Mouse (Mus musculus) ES-E14 (cell line): ENCODE measurements around the gene Sphk1. TPM values are rescaled to one million over a fixed set of nuclear protein-coding genes. Genes with fewer than 3 reads are reported as not detected.

ENCODE experiments used
- DNase-seq: peaks from one replicate; pipeline ENCODE4 v3.0.0-alpha.2; 2013; ENCODE audit warnings: low read depth, low spot score
- H3K27ac ChIP-seq: 2 replicates; pipeline ENCODE4 v1.5.1; 2012; ENCODE audit warnings: low read depth, mild to moderate bottlenecking, low read length, moderate library complexity, mixed read lengths; ENCODE audit not compliant: poor library complexity, insufficient read depth, severe bottlenecking
- H3K36me3 ChIP-seq: 2 replicates; pipeline ENCODE4 v1.6.1; 2012; ENCODE audit warnings: mild to moderate bottlenecking, low read length, moderate library complexity, mixed read lengths; ENCODE audit not compliant: control insufficient read depth, poor library complexity, insufficient read depth, severe bottlenecking
- H3K4me1 ChIP-seq, 2 experiments: fragments of 150-350 bp in 1 of 2; sonication (generic) in 1 of 2; 2 replicates each; pipeline ENCODE4 v1.6.1; 2012; ENCODE audit warnings: low read length in 2 of 2, mild to moderate bottlenecking in 1 of 2, mixed read lengths in 1 of 2; ENCODE audit not compliant: control insufficient read depth in 2 of 2, insufficient read depth in 2 of 2, poor library complexity in 1 of 2
- H3K4me3 ChIP-seq, 2 experiments: fragments of 150-350 bp in 1 of 2; sonication (generic) in 1 of 2; 2 replicates each; pipeline ENCODE4 v1.5.1; 2012; ENCODE audit warnings: low read length in 2 of 2, low read depth in 1 of 2, mild to moderate bottlenecking in 1 of 2, mixed read lengths in 1 of 2; ENCODE audit not compliant: insufficient read depth in 1 of 2, poor library complexity in 1 of 2, severe bottlenecking in 1 of 2
- H3K9ac ChIP-seq: 2 replicates; pipeline ENCODE4 v1.6.1; 2012; ENCODE audit warnings: low read depth, mild to moderate bottlenecking, low read length, mixed read lengths; ENCODE audit not compliant: poor library complexity, insufficient read depth, severe bottlenecking
- H3K9me3 ChIP-seq: fragments of 150-350 bp; sonication (generic); 2 replicates; pipeline ENCODE4 v1.6.1; 2012; ENCODE audit warnings: low read depth, mild to moderate bottlenecking, low read length; ENCODE audit not compliant: control insufficient read depth, insufficient read depth
- CHD2 ChIP-seq: IDR thresholded peaks from 2 replicates; pipeline ENCODE4 v1.6.1; 2014; ENCODE audit warnings: mild to moderate bottlenecking, low read depth, low read length, inconsistent platforms
- HCFC1 ChIP-seq: IDR thresholded peaks from 2 replicates; pipeline ENCODE4 v1.6.1; 2012; ENCODE audit warnings: low read length, inconsistent platforms, borderline replicate concordance; ENCODE audit not compliant: insufficient read depth
- MAFK ChIP-seq: IDR thresholded peaks from 2 replicates; pipeline ENCODE4 v1.6.1; 2014; ENCODE audit warnings: mild to moderate bottlenecking, low read depth, low read length, inconsistent platforms; ENCODE audit not compliant: insufficient read depth
- ZC3H11A ChIP-seq: IDR thresholded peaks from 2 replicates; pipeline ENCODE4 v1.6.1; 2012; ENCODE audit warnings: low read depth, mild to moderate bottlenecking, inconsistent platforms, low read length, borderline replicate concordance
- ZNF384 ChIP-seq: IDR thresholded peaks from 2 replicates; pipeline ENCODE4 v1.6.1; 2012; ENCODE audit warnings: low read depth, low read length, inconsistent platforms
- in situ Hi-C, 2 experiments: fragments of 600-800 bp; cut with MboI; formaldehyde crosslinking; loops; one replicate each; pipeline ENCODE4 v1.15.1; 2025; ENCODE audit warnings: low sequenced_read_pairs in 2 of 2, inconsistent platforms in 1 of 2; ENCODE audit not compliant: unreplicated experiment in 2 of 2
- total RNA-seq: library from RNA; depleted of rRNA; stranded (reverse); fragments of 300-350 nt; gene quantifications from 2 replicates; pipeline ENCODE4 v1.2.3, GENCODE M21; 2012

The Sphk1 gene
- total RNA-seq, 1 experiment = 2.1 TPM

DNA sequence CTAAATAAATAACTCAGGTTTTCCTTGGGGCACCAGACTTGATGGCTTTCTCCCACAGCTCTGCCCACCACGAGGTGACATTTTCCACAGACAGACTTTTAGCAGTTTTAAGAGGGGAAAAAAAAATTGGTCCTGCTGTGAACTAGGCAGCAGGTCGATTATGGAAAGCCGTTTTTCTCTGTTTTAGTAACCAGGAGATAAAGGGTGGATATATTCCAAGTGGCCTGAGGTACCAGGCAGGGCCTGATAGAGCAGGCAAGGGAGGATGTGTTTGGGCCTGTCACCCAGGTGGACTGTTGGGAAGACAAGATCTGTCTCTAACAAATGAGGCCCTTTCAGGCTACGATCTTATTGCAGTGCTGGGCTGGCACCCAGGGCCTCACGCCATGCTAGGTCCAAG lies 25.2 kb upstream of the Sphk1 start:
- no peaks in the 10 kb centered on the region for H3K36me3 ChIP-seq
- H3K4me1 ChIP-seq = peaks cover 0 to 1% of the 10 kb centered on the region in 2 experiments; a peak in 1 of 4 replicates
- no peaks in the 10 kb centered on the region for H3K9me3 ChIP-seq
- TF ChIP-seq MAFK (no peak), HCFC1 (no peak), ZC3H11A (no peak), CHD2 (no peak), ZNF384 (no peak)
- H3K9ac ChIP-seq = no peak overlapping the region
- DNase-seq = no peak
- in situ Hi-C loops = no loop called here
- H3K4me3 ChIP-seq = no peak overlapping the region
- no peak overlapping the region for H3K27ac ChIP-seq

DNA sequence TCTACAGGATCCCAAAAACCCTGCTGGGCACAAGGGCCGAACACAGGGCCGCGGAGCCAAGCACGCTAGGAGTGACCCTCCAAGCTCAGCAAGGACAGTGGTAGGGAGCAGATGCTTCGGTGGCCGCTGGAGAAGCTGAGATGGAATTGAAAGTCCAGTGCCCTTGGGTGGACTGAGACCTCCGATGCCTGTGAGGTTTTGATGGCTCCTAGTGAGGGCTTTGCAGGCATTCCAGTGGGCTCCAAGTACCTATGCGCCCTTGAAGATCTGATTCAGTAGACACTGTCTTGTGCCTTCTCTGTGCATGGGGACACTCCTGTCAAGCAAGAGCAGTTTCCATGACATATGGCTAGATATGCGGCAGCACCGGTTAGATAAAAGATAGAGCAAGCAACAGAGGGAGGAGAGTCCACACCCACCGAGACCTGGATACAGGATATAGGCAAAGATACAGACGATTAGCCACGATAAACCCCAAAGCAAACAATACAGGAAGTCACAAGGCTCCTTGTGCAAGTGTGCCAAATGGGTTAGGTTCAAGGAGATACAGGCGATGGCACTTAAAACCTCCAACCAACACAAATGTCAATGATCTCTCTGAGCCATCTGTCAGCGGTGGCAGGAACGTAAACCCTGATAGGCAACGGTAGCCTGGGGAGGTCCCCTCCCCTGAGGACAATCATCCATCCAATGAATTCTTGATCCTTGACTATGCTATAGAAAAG lies 24.4 kb upstream of the Sphk1 start:
- TF ChIP-seq CHD2 = no peak
- no peak for TF ChIP-seq ZC3H11A
- Histone ChIP-seq H3K9ac (no peak overlapping the region), H3K36me3 (no peaks in the 10 kb centered on the region), H3K4me1 (peaks cover 0 to 1% of the 10 kb centered on the region in 2 experiments; a peak in 1 of 4 replicates), H3K27ac (no peak overlapping the region), H3K9me3 (no peaks in the 10 kb centered on the region), H3K4me3 (no peak overlapping the region)
- in situ Hi-C loops = no loop called here
- no peak for DNase-seq

DNA sequence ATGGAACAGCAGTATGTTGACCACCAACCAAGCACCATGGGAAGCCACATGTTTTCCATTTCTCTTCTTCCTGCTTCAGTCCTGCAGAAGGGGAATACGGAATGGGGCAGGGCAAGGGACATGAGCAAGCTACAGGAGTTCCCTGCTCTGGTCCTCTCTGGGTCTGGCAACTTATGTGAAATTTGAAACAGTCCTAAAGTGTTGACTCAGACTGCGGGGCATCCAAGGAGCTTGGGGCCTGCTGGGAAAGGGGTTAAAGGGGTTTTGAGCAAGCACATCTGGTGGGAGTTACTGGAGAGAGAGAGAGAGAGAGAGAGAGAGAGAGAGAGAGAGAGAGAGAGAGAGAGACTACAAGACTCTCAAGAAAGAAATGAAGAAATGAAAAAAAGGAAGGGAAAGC lies 22.0 kb upstream of the Sphk1 start:
- no peaks in the 10 kb centered on the region for H3K9me3 ChIP-seq
- in situ Hi-C loops = no loop called here
- no peaks in the 10 kb centered on the region for H3K36me3 ChIP-seq
- no peak for DNase-seq
- no peak overlapping the region for H3K27ac ChIP-seq
- TF ChIP-seq ZNF384 (no peak), MAFK (no peak), HCFC1 (no peak), CHD2 (no peak), ZC3H11A (no peak)
- H3K9ac ChIP-seq = no peak overlapping the region
- H3K4me1 ChIP-seq = no peaks in the 10 kb centered on the region; a peak in 1 of 4 replicates
- no peak overlapping the region for H3K4me3 ChIP-seq

DNA sequence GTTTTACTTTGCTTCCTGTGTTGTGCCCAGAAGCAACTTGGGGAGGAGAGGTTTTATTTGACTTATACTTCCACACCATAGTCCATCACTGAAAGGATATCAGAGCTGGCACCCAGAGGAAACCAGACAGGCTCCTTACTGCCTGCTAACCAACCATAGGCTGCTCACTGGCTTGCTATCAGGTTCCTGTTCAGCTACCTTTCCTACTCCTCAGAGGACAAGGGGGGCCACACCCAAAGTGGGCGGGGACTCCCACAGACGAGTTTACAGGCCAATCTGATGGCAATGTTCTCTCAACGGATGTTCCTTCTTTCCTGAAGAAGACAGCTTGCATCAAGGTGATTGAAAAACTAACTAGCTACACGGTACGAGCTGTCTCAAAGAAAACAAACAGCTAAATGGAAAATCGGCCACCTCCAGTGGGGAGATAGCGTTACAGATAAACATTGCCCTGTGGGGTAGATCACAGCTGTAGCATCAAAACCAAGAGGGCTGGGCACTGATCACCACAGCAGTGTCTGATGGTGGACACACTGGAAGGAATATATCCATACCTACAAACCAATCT lies 19.3 kb upstream of the Sphk1 start:
- in situ Hi-C loops = no loop called here
- no peak overlapping the region for H3K27ac ChIP-seq
- DNase-seq = no peak
- H3K36me3 ChIP-seq = no peaks in the 10 kb centered on the region
- H3K9me3 ChIP-seq = no peaks in the 10 kb centered on the region
- TF ChIP-seq MAFK (no peak), HCFC1 (no peak), ZNF384 (no peak), CHD2 (no peak), ZC3H11A (no peak)
- 0 out of 4 replicates have a peak, but pooled peaks cover 0 to 3% of the 10 kb centered on the region in 2 experiments for H3K4me1 ChIP-seq
- H3K9ac ChIP-seq = no peak overlapping the region
- H3K4me3 ChIP-seq = no peak overlapping the region
